Mouse (Mus musculus) MEL (cell line): ENCODE data around the gene Asb12.

Experiments
- CTCF ChIP-seq, 3 experiments: IDR thresholded peaks in 2 of 3; conservative IDR thresholded peaks in 1 of 3; 2 replicates each; pipeline ENCODE4 v1.5.1; 2011 to 2012; ENCODE audit warnings: low read length in 3 of 3, low read depth in 2 of 3, mild to moderate bottlenecking in 2 of 3, improper control_type of control experiment in 1 of 3, inconsistent platforms in 1 of 3, mixed read lengths in 1 of 3, moderate library complexity in 1 of 3; ENCODE audit not compliant: control insufficient read depth in 1 of 3, insufficient read depth in 1 of 3, poor library complexity in 1 of 3, severe bottlenecking in 1 of 3
- EP300 ChIP-seq, 2 experiments: IDR thresholded peaks; 2 replicates each; pipeline ENCODE4 v1.6.1; 2011; ENCODE audit warnings: improper control_type of control experiment in 2 of 2, low read length in 2 of 2, low read depth in 1 of 2, mild to moderate bottlenecking in 1 of 2
- HCFC1 ChIP-seq: IDR thresholded peaks from 2 replicates; pipeline ENCODE4 v1.6.1; 2012; ENCODE audit warnings: low read depth, mild to moderate bottlenecking, inconsistent platforms, low read length, improper control_type of control experiment, moderate library complexity
- USF2 ChIP-seq, 2 experiments: IDR thresholded peaks; 2 replicates each; pipeline ENCODE4 v1.6.1; 2011 to 2012; ENCODE audit warnings: improper control_type of control experiment in 2 of 2, low read length in 2 of 2, borderline replicate concordance in 1 of 2, inconsistent platforms in 1 of 2, low read depth in 1 of 2, mild to moderate bottlenecking in 1 of 2; ENCODE audit not compliant: insufficient read depth in 1 of 2

GRCm38 (mm10) chrX:95443390-95443789 is 114.4 kb downstream of the Asb12 start:
- TF ChIP-seq HCFC1 (no peak), EP300 (IDR thresholded peaks at IDR 0.05; ENCODE audit: low read depth in 1 of 2, low read length in 2 of 2) (no peak), USF2 (IDR thresholded peaks at IDR 0.05; ENCODE audit: borderline replicate concordance in 1 of 2, insufficient read depth in 1 of 2, low read depth in 1 of 2, low read length in 2 of 2) (no peak), CTCF (IDR thresholded peaks at IDR 0.05 in 2 of 3, conservative IDR thresholded peaks at IDR 0.05 in 1 of 3; ENCODE audit: control insufficient read depth in 1 of 3, insufficient read depth in 1 of 3, low read depth in 2 of 3, low read length in 3 of 3, poor library complexity in 1 of 3, severe bottlenecking in 1 of 3) (no peak)
